Mouse (Mus musculus) E14TG2a.4 (cell line): Measurements from ENCODE around the gene Slc9a9.

Experiments
- CTCF ChIP-seq: conservative IDR thresholded peaks from 2 replicates; pipeline ENCODE4 v1.5.1; 2014; ENCODE audit warnings: low read length
- NANOG ChIP-seq: IDR thresholded peaks from 2 replicates; pipeline ENCODE4 v1.6.1; 2014; ENCODE audit warnings: borderline replicate concordance, low read length, mixed read lengths

DNA sequence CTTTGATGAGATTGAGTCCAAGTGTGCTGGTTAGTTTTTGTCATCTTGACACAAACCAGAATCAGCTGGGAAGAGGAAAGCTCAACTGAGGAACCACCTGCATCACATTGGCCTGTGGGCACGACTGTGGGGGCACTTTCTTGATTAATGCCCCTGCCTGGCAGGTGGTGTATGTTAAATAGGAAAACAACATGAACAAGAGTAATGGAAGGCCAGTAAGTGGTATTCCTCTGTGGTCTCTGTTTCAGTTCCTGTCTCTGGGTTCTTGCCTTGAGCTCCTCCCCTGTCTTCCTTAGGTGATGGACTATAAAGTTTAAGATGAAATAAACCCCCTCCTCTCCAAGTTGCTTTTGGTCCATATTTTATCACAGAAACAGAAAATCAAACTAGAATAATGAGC is 372.7 kb downstream of the Slc9a9 start:
- TF ChIP-seq CTCF (no peak), NANOG (no peak)
